Mouse (Mus musculus): ENCODE measurements around the gene Btbd11. TPM values are rescaled to one million over a fixed set of nuclear protein-coding genes. Genes with fewer than 3 reads are reported as not detected.

The Btbd11 gene
- polyA plus RNA-seq, 1 experiment from 2014 or later: 13.9 TPM

DNA sequence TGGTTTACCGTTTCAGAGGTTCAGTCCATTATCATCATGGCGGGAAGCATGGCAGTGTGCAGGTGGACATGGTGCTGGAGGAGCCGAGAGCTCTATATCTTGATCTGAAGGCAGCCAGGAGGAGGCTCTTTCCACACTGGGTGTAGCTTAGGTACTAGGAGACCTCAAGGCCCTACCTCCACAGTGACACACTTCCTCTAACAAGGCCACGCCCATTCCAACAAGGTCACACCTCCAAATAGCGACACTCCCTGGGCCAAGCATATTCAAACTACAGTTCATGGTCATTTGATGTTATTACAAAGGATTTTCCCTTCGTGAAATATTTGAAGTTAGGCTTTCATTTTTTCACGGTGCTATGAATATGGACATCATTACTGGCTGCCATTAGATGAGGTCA is 3.6 kb upstream of the Btbd11 start:
- H3K27ac ChIP-seq: no peak overlapping the region
- H3K9me3 ChIP-seq (replicated peaks): no peaks in the 10 kb centered on the region
- no peak overlapping the region for H3K4me3 ChIP-seq
- H3K36me3 ChIP-seq: no peaks in the 10 kb centered on the region
- 91% methylated on average over 7 of the region's 7 CpGs for WGBS
- H3K4me2 ChIP-seq (replicated peaks): no peak overlapping the region
- H3K27me3 ChIP-seq: 0 out of 2 replicates have a peak, but pooled peaks cover 2% of the 10 kb centered on the region
- ATAC-seq (ENCODE audit: low FRiP score): no peak
- no peak overlapping the region for H3K9ac ChIP-seq
- 0 out of 2 replicates have a peak, but pooled peaks cover 2% of the 10 kb centered on the region for H3K4me1 ChIP-seq

- peak; percentile 26 for ATAC-seq (ENCODE audit: low FRiP score)
- H3K9me3 ChIP-seq (replicated peaks): no peaks in the 10 kb centered on the region
- peak overlapping the region; percentile 74 for H3K27ac ChIP-seq
- H3K4me2 ChIP-seq (replicated peaks): peak overlapping the region; percentile 91
- no peaks in the 10 kb centered on the region for H3K36me3 ChIP-seq
- peak overlapping the region; percentile 69 for H3K9ac ChIP-seq
- H3K4me1 ChIP-seq: peaks cover 24% of the 10 kb centered on the region
- H3K4me3 ChIP-seq: peak overlapping the region; percentile 48
- under 1% methylated on average over 78 of the region's 78 CpGs for WGBS
- H3K27me3 ChIP-seq: peaks cover 9% of the 10 kb centered on the region
Observed at GRCm38 (mm10) chr10:85387219-85388070, 831 bp downstream of the Btbd11 start.

GRCm38 (mm10) chr10:85388071-85388750 is 1.6 kb downstream of the Btbd11 start:
- peak; percentile 6; the same call in 1 of the 2 replicates for ATAC-seq (ENCODE audit: low FRiP score)
- WGBS: 1% methylated on average over 38 of the region's 50 CpGs
- no peaks in the 10 kb centered on the region for H3K36me3 ChIP-seq
- H3K27ac ChIP-seq: no peak overlapping the region
- H3K9me3 ChIP-seq (replicated peaks): no peaks in the 10 kb centered on the region
- peak overlapping the region; percentile 48 for H3K4me3 ChIP-seq
- H3K4me2 ChIP-seq (replicated peaks): peak overlapping the region; percentile 91
- H3K27me3 ChIP-seq: peaks cover 9% of the 10 kb centered on the region
- peaks cover 24% of the 10 kb centered on the region for H3K4me1 ChIP-seq
- H3K9ac ChIP-seq: peak overlapping the region; percentile 69

GRCm38 (mm10) chr10:85388751-85389115 is 2.1 kb downstream of the Btbd11 start:
- Histone ChIP-seq H3K36me3 (no peaks in the 10 kb centered on the region), H3K4me2 (replicated peaks) (peak overlapping the region; percentile 91), H3K27me3 (peaks cover 9% of the 10 kb centered on the region), H3K4me3 (peak overlapping the region; percentile 48), H3K4me1 (peaks cover 26% of the 10 kb centered on the region), H3K27ac (no peak overlapping the region), H3K9ac (peak overlapping the region; percentile 69), H3K9me3 (replicated peaks) (no peaks in the 10 kb centered on the region)
- no peak for ATAC-seq (ENCODE audit: low FRiP score)
- WGBS: under 1% methylated on average over 9 of the region's 9 CpGs

- Histone ChIP-seq H3K4me3 (peak overlapping the region; percentile 48), H3K9me3 (replicated peaks) (no peaks in the 10 kb centered on the region), H3K4me2 (replicated peaks) (peak overlapping the region; percentile 91), H3K36me3 (no peaks in the 10 kb centered on the region), H3K4me1 (peaks cover 29% of the 10 kb centered on the region), H3K9ac (peak overlapping the region; percentile 24; the same call in 1 of the 2 replicates), H3K27me3 (peaks cover 9% of the 10 kb centered on the region), H3K27ac (no peak overlapping the region)
- WGBS: 40% methylated on average over 23 of the region's 23 CpGs
- no peak for ATAC-seq (ENCODE audit: low FRiP score)
Observed at GRCm38 (mm10) chr10:85389286-85390139, 2.9 kb downstream of the Btbd11 start.

DNA sequence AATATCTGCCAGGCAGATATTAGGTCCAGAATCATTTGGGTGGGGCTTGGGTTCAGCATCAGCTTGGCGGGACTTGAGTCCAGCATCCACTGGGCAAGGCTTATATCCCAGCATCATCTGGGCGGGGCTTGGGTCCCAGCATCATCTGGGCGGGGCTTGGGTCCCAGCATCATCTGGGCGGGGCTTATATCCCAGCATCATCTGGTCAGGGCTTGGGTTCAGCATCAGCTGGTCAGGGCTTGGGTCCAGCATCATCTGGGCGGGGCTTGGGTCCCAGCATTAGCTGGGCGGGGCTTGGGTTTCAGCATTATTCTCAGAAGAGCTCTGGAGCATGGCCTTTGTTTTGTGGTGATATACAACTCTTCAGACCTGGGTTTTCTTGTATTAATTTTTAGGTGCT is 6.4 kb downstream of the Btbd11 start:
- Histone ChIP-seq H3K4me1 (peaks cover 33% of the 10 kb centered on the region), H3K4me2 (replicated peaks) (no peak overlapping the region), H3K36me3 (no peaks in the 10 kb centered on the region), H3K4me3 (no peak overlapping the region), H3K27ac (no peak overlapping the region), H3K9ac (no peak overlapping the region), H3K9me3 (replicated peaks) (no peaks in the 10 kb centered on the region), H3K27me3 (peaks cover 7% of the 10 kb centered on the region)
- ATAC-seq (ENCODE audit: low FRiP score): no peak
- 77% methylated on average over 6 of the region's 6 CpGs for WGBS

- no peak overlapping the region for H3K4me2 ChIP-seq (replicated peaks)
- no peak for ATAC-seq (ENCODE audit: low FRiP score)
- no peaks in the 10 kb centered on the region for H3K36me3 ChIP-seq
- no peak overlapping the region for H3K27ac ChIP-seq
- 52% methylated on average over 4 of the region's 4 CpGs for WGBS
- H3K4me3 ChIP-seq: no peak overlapping the region
- no peaks in the 10 kb centered on the region for H3K27me3 ChIP-seq
- peaks cover 20% of the 10 kb centered on the region for H3K4me1 ChIP-seq
- no peaks in the 10 kb centered on the region for H3K9me3 ChIP-seq (replicated peaks)
- no peak overlapping the region for H3K9ac ChIP-seq
Observed at GRCm38 (mm10) chr10:85394558-85394957, 7.9 kb downstream of the Btbd11 start.

- Histone ChIP-seq H3K4me1 (no peaks in the 10 kb centered on the region), H3K4me3 (no peak overlapping the region), H3K4me2 (replicated peaks) (no peak overlapping the region), H3K9me3 (replicated peaks) (no peaks in the 10 kb centered on the region), H3K27ac (no peak overlapping the region), H3K27me3 (no peaks in the 10 kb centered on the region), H3K36me3 (no peaks in the 10 kb centered on the region), H3K9ac (no peak overlapping the region)
- 90% methylated on average over 3 of the region's 3 CpGs for WGBS
- ATAC-seq (ENCODE audit: low FRiP score): no peak
Observed at GRCm38 (mm10) chr10:85411120-85411519, 24.5 kb downstream of the Btbd11 start.

- Histone ChIP-seq H3K36me3 (no peaks in the 10 kb centered on the region), H3K4me1 (peaks cover 17% of the 10 kb centered on the region), H3K27me3 (no peaks in the 10 kb centered on the region), H3K9me3 (replicated peaks) (no peaks in the 10 kb centered on the region), H3K4me3 (no peak overlapping the region), H3K27ac (peak overlapping the region; percentile 48), H3K4me2 (replicated peaks) (no peak overlapping the region), H3K9ac (no peak overlapping the region)
- WGBS: 54% methylated on average over 15 of the region's 15 CpGs
- peak; percentile 68 for ATAC-seq (ENCODE audit: low FRiP score)
Observed at GRCm38 (mm10) chr10:85420851-85421628, 34.4 kb downstream of the Btbd11 start.

GRCm38 (mm10) chr10:85421629-85422012 is 35.0 kb downstream of the Btbd11 start:
- 0 out of 2 replicates have a peak, but pooled peaks have one; percentile 32 for ATAC-seq (ENCODE audit: low FRiP score)
- Histone ChIP-seq H3K9me3 (replicated peaks) (no peaks in the 10 kb centered on the region), H3K27ac (peak overlapping the region; percentile 48; the same call in 1 of the 2 replicates), H3K27me3 (no peaks in the 10 kb centered on the region), H3K36me3 (no peaks in the 10 kb centered on the region), H3K4me1 (peaks cover 17% of the 10 kb centered on the region), H3K4me3 (no peak overlapping the region), H3K9ac (no peak overlapping the region), H3K4me2 (replicated peaks) (no peak overlapping the region)
- WGBS: 57% methylated on average over 4 of the region's 4 CpGs

DNA sequence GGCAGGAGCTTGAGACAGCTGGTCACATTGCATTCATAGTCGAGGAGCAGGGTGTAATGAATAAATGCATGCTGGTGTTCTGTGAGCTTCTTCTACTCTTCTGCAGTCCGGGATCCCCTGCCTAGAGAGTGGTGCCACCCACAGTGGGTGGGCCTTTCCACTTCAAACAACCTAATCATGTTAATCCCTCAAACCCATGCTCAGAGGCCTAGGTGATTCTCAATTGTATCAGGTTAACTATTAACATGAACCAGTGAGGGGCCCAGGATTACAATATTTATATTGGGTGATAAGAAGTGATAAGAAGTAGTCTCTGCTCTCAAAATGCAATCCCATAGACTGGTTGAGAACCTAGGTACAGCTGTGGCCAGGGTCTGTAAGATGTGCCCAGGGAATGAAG is 39.1 kb downstream of the Btbd11 start:
- H3K36me3 ChIP-seq: no peaks in the 10 kb centered on the region
- no peak overlapping the region for H3K9ac ChIP-seq
- no peak overlapping the region for H3K4me3 ChIP-seq
- no peak for ATAC-seq (ENCODE audit: low FRiP score)
- WGBS: 78% methylated on average over 2 of the region's 2 CpGs
- no peak overlapping the region for H3K27ac ChIP-seq
- no peak overlapping the region for H3K4me2 ChIP-seq (replicated peaks)
- H3K27me3 ChIP-seq: no peaks in the 10 kb centered on the region
- H3K9me3 ChIP-seq (replicated peaks): no peaks in the 10 kb centered on the region
- H3K4me1 ChIP-seq: peaks cover 16% of the 10 kb centered on the region
